Mouse (Mus musculus): Measurements from ENCODE around the gene Mapkapk5. TPM values are rescaled to one million over a fixed set of nuclear protein-coding genes. Genes with fewer than 3 reads are reported as not detected.
"Not testable (repeated sequence)": the region's sequence is repeated elsewhere in the genome, so short reads cannot be mapped to it uniquely, and the experiment has no call there.

The Mapkapk5 gene
- polyA plus RNA-seq, 1 experiment: 68.7 TPM

- H3K4me3 ChIP-seq (ENCODE audit: insufficient read depth, poor library complexity, severe bottlenecking): no peak overlapping the region
- TF ChIP-seq MAX (IDR thresholded peaks at IDR 0.05) (no peak), FOSL1 (IDR thresholded peaks at IDR 0.05; ENCODE audit: insufficient read depth, low read length, poor library complexity, severe bottlenecking) (no peak), CTCF (IDR thresholded peaks at IDR 0.05; ENCODE audit: control insufficient read depth, insufficient read depth, insufficient read length) (no peak), USF1 (IDR thresholded peaks at IDR 0.05; ENCODE audit: low read depth) (no peak), MYOD1 (IDR thresholded peaks at IDR 0.05; ENCODE audit: control insufficient read depth, insufficient read length, low read depth) (no peak), MYOG (IDR thresholded peaks at IDR 0.05; ENCODE audit: control insufficient read depth, extremely low read depth, insufficient read length) (no peak), CEBPB (IDR thresholded peaks at IDR 0.05; ENCODE audit: low read depth) (no peak)
- H3K27me3 ChIP-seq (ENCODE audit: control insufficient read depth, insufficient read depth, insufficient read length): no peaks in the 10 kb centered on the region
- H3K36me3 ChIP-seq (ENCODE audit: control insufficient read depth, insufficient read depth): peaks cover 68% of the 10 kb centered on the region
- no peaks in the 10 kb centered on the region for H3K79me3 ChIP-seq (ENCODE audit: low read depth)
- H3ac ChIP-seq (ENCODE audit: control insufficient read depth, insufficient read length, low read depth): no peak overlapping the region
- no peaks in the 10 kb centered on the region for H3K79me2 ChIP-seq (ENCODE audit: control insufficient read depth, insufficient read depth)
These were observed 18.7 kb downstream of the Mapkapk5 start for GRCm38 (mm10) chr5:121526961-121527360.

- Histone ChIP-seq H3K27me3 (ENCODE audit: control insufficient read depth, insufficient read depth, insufficient read length) (no peaks in the 10 kb centered on the region), H3K79me2 (ENCODE audit: control insufficient read depth, insufficient read depth) (no peaks in the 10 kb centered on the region), H3K36me3 (ENCODE audit: control insufficient read depth, insufficient read depth) (peaks cover 69% of the 10 kb centered on the region), H3ac (ENCODE audit: control insufficient read depth, insufficient read length, low read depth) (no peak overlapping the region), H3K79me3 (ENCODE audit: low read depth) (no peaks in the 10 kb centered on the region), H3K4me3 (ENCODE audit: insufficient read depth, poor library complexity, severe bottlenecking) (no peak overlapping the region)
- no peak for TF ChIP-seq CTCF (IDR thresholded peaks at IDR 0.05; ENCODE audit: control insufficient read depth, insufficient read depth, insufficient read length)
- TF ChIP-seq MYOD1 (IDR thresholded peaks at IDR 0.05; ENCODE audit: control insufficient read depth, insufficient read length, low read depth): no peak
- no peak for TF ChIP-seq CEBPB (IDR thresholded peaks at IDR 0.05; ENCODE audit: low read depth)
These were observed 19.2 kb downstream of the Mapkapk5 start for GRCm38 (mm10) chr5:121526526-121526925.

- no peaks in the 10 kb centered on the region for H3K27me3 ChIP-seq (ENCODE audit: control insufficient read depth, insufficient read depth, insufficient read length)
- no peak overlapping the region for H3ac ChIP-seq (ENCODE audit: control insufficient read depth, insufficient read length, low read depth)
- H3K79me2 ChIP-seq (ENCODE audit: control insufficient read depth, insufficient read depth): no peaks in the 10 kb centered on the region
- no peaks in the 10 kb centered on the region for H3K79me3 ChIP-seq (ENCODE audit: low read depth)
- H3K36me3 ChIP-seq (ENCODE audit: control insufficient read depth, insufficient read depth): peaks cover 69% of the 10 kb centered on the region
- H3K4me3 ChIP-seq (ENCODE audit: insufficient read depth, poor library complexity, severe bottlenecking): no peak overlapping the region
- no peak for TF ChIP-seq MYOD1 (IDR thresholded peaks at IDR 0.05; ENCODE audit: control insufficient read depth, insufficient read length, low read depth)
- no peak for TF ChIP-seq FOSL1 (IDR thresholded peaks at IDR 0.05; ENCODE audit: insufficient read depth, low read length, poor library complexity, severe bottlenecking)
- TF ChIP-seq MAX (IDR thresholded peaks at IDR 0.05): no peak
- no peak for TF ChIP-seq CTCF (IDR thresholded peaks at IDR 0.05; ENCODE audit: control insufficient read depth, insufficient read depth, insufficient read length)
- no peak for TF ChIP-seq USF1 (IDR thresholded peaks at IDR 0.05; ENCODE audit: low read depth)
- TF ChIP-seq MYOG (IDR thresholded peaks at IDR 0.05; ENCODE audit: control insufficient read depth, extremely low read depth, insufficient read length): no peak
- no peak for TF ChIP-seq CEBPB (IDR thresholded peaks at IDR 0.05; ENCODE audit: low read depth)
These were observed 19.8 kb downstream of the Mapkapk5 start for GRCm38 (mm10) chr5:121525774-121526450.

GRCm38 (mm10) chr5:121519758-121520157, 25.9 kb downstream of the Mapkapk5 start:
- H3K27me3 ChIP-seq (ENCODE audit: control insufficient read depth, insufficient read depth, insufficient read length): not testable (repeated sequence)
- H3K36me3 ChIP-seq (ENCODE audit: control insufficient read depth, insufficient read depth): peaks cover 39% of the 10 kb centered on the region

GRCm38 (mm10) chr5:121518983-121519382, 26.7 kb downstream of the Mapkapk5 start:
- Histone ChIP-seq H3ac (ENCODE audit: control insufficient read depth, insufficient read length, low read depth) (no peak overlapping the region), H3K27me3 (ENCODE audit: control insufficient read depth, insufficient read depth, insufficient read length) (no peaks in the 10 kb centered on the region), H3K36me3 (ENCODE audit: control insufficient read depth, insufficient read depth) (peaks cover 34% of the 10 kb centered on the region), H3K4me3 (ENCODE audit: insufficient read depth, poor library complexity, severe bottlenecking) (no peak overlapping the region), H3K79me2 (ENCODE audit: control insufficient read depth, insufficient read depth) (no peaks in the 10 kb centered on the region), H3K79me3 (ENCODE audit: low read depth) (no peaks in the 10 kb centered on the region)
- TF ChIP-seq MYOD1 (IDR thresholded peaks at IDR 0.05; ENCODE audit: control insufficient read depth, insufficient read length, low read depth) (no peak), USF1 (IDR thresholded peaks at IDR 0.05; ENCODE audit: low read depth) (no peak), MYOG (IDR thresholded peaks at IDR 0.05; ENCODE audit: control insufficient read depth, extremely low read depth, insufficient read length) (no peak), CTCF (IDR thresholded peaks at IDR 0.05; ENCODE audit: control insufficient read depth, insufficient read depth, insufficient read length) (no peak), CEBPB (IDR thresholded peaks at IDR 0.05; ENCODE audit: low read depth) (no peak), FOSL1 (IDR thresholded peaks at IDR 0.05; ENCODE audit: insufficient read depth, low read length, poor library complexity, severe bottlenecking) (no peak), MAX (IDR thresholded peaks at IDR 0.05) (no peak)

More at GRCm38 (mm10) chr5:121519758-121520157, 25.9 kb downstream of the Mapkapk5 start:
- not testable (repeated sequence) for H3K4me3 ChIP-seq (ENCODE audit: insufficient read depth, poor library complexity, severe bottlenecking); H3K79me2 ChIP-seq (ENCODE audit: control insufficient read depth, insufficient read depth); H3K79me3 ChIP-seq (ENCODE audit: low read depth); H3ac ChIP-seq (ENCODE audit: control insufficient read depth, insufficient read length, low read depth)

GRCm38 (mm10) chr5:121510009-121510408, 35.7 kb downstream of the Mapkapk5 start:
- Histone ChIP-seq H3K79me2 (ENCODE audit: control insufficient read depth, insufficient read depth) (no peaks in the 10 kb centered on the region), H3K79me3 (ENCODE audit: low read depth) (no peaks in the 10 kb centered on the region), H3K27me3 (ENCODE audit: control insufficient read depth, insufficient read depth, insufficient read length) (no peaks in the 10 kb centered on the region), H3ac (ENCODE audit: control insufficient read depth, insufficient read length, low read depth) (no peak overlapping the region), H3K4me3 (ENCODE audit: insufficient read depth, poor library complexity, severe bottlenecking) (no peak overlapping the region), H3K36me3 (ENCODE audit: control insufficient read depth, insufficient read depth) (no peaks in the 10 kb centered on the region)
- no peak for TF ChIP-seq FOSL1 (IDR thresholded peaks at IDR 0.05; ENCODE audit: insufficient read depth, low read length, poor library complexity, severe bottlenecking)
- TF ChIP-seq MYOD1 (IDR thresholded peaks at IDR 0.05; ENCODE audit: control insufficient read depth, insufficient read length, low read depth): no peak
- no peak for TF ChIP-seq CTCF (IDR thresholded peaks at IDR 0.05; ENCODE audit: control insufficient read depth, insufficient read depth, insufficient read length)
- no peak for TF ChIP-seq MAX (IDR thresholded peaks at IDR 0.05)
- TF ChIP-seq USF1 (IDR thresholded peaks at IDR 0.05; ENCODE audit: low read depth): no peak
- no peak for TF ChIP-seq MYOG (IDR thresholded peaks at IDR 0.05; ENCODE audit: control insufficient read depth, extremely low read depth, insufficient read length)
- no peak for TF ChIP-seq CEBPB (IDR thresholded peaks at IDR 0.05; ENCODE audit: low read depth)

All from C2C12 (cell line).